Mouse (Mus musculus) adipocyte (in vitro differentiated cells): ENCODE measurements around the gene Ick.
A peak's percentile ranks its signal among the peaks of the same experiment; 100 is the strongest.
"Not testable (repeated sequence)": the region's sequence is repeated elsewhere in the genome, so short reads cannot be mapped to it uniquely, and the experiment has no call there.

Experiments used
- DNase-seq: peaks from one replicate; pipeline ENCODE4 v3.0.0-alpha.2; 2016; ENCODE audit warnings: low spot score

Ick gene

GRCm38 (mm10) chr9:78108796-78109239 is at the start of gene Ick, which contains the start of gene Fbxo9:
Ick (plus strand) TSS chr9:78109192.
Fbxo9 (minus strand) TSS chr9:78109065.
- DNase-seq, result peak; percentile 96

- DNase-seq, result no peak
Observed at GRCm38 (mm10) chr9:78059525-78060120, 49.4 kb upstream of the Ick start.

DNA sequence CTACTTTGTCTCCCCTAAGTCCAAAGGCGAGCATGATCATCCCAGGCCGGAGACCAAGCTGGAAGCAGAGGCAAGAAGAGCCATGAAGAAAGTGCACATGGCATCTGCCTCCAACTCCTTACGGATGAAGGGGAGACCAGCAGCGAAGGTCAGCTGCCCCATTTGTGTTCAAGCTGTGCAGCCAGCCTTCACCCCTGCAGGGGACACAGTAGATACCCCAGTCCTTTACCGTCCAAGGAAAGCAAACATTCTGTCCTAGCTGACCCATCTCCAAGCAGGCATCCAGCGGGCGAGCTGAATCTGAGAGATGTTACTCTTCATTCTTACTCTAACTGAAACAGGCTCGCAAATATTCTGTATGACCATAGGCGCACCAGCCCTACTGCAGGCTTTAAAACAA is 46.6 kb upstream of the Ick start:
- DNase-seq, result no peak

DNA sequence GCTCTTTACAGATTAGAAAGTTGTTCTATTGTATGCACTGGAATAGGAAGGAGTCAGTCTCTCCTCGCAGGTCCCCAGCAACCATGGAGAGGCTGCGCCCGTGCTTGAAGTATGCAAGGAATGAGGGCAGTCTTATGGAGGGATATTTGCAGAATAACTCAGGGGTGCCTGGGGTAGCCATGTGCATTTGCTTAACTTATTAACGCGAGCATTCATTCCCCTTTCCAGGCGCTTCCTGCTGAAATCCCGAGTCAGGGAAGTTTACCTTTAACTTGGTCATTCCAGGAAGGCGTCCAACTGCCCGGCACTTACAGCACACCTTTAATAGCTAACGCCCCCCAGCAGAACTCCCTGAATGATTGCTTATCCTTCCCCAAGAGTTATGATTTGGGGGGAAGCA is 44.9 kb upstream of the Ick start:
- no peak for DNase-seq

DNA sequence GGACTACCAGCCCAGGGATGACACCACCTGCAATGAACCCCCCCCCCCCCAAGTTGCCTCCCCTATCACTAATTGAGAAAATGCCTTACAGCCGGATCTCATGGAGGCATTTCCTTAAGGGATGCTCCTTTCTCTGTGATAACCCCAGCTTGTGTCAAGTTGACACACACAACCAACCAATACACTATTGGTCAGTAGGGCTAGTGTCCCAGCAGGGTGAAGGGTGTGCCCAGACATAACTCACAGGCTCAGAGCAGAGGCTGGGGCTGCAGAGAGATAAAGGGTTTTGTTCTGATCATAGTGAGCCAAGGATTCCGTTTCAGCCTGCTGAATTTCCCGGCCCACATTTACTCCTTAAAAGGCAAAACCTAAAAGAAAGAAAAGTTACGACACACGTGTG is 38.5 kb upstream of the Ick start:
- no peak for DNase-seq

DNA sequence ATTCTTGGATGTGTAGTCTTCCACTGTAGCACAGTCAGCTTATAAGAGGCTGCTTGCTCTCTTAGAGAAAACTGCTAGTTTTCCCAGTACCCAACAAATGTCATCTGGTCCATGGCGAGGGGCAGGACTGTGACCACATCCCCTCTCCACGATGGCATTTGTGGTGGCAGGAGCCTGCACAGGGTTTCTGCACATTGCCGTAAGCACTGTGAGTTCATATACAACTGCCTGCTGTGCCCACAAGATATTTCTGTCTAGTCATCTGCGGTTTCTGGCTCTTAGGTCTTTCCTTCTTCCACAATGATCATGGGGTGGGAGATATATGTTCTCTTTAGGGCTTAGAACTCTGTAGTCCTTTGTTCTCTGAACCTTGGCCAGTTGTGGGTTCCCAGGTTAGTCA is 37.4 kb upstream of the Ick start:
- DNase-seq, result no peak

- DNase-seq, result not testable (repeated sequence)
Observed at GRCm38 (mm10) chr9:78073291-78073690, 35.7 kb upstream of the Ick start.

GRCm38 (mm10) chr9:78073713-78074340 is 35.2 kb upstream of the Ick start:
- DNase-seq, result no peak

- DNase-seq, result no peak
Observed at GRCm38 (mm10) chr9:78075256-78075655, 33.7 kb upstream of the Ick start.

DNA sequence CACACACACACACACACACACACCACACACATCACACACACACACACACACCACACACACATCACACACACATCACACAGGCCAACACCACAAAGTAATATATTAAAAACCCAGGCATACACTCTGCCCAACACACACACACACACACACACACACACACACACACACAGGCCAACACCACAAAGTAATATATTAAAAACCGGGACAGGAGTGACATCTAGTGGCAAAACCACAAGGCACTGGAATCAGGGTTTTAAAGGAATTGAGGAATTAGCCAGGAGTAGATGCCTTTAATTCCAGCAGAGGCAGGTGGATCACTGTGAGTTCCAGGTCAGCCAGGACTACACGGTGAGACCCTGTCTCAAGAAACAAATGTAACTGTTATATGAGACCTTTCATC is 30.8 kb upstream of the Ick start:
- peak; percentile 32 for DNase-seq

DNA sequence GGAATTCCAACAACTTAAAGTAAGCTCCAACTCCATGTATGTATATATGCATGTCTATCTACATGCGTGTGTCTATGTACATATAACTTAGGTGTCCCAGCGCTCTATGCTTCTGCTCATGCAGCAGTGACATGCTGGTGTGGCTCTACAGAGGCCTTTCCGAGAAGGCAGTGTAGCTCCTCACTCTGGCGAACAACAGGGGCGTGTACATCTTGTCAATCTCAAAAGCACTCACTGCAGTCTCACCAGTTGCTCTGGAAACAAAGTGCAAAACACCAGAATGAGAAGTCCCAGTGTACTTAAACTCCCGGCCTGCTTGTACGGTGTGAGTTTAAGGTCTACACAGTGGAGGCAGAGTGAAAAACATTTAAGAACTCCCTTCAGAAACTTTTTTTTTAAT is 27.2 kb upstream of the Ick start:
- DNase-seq, result no peak

DNA sequence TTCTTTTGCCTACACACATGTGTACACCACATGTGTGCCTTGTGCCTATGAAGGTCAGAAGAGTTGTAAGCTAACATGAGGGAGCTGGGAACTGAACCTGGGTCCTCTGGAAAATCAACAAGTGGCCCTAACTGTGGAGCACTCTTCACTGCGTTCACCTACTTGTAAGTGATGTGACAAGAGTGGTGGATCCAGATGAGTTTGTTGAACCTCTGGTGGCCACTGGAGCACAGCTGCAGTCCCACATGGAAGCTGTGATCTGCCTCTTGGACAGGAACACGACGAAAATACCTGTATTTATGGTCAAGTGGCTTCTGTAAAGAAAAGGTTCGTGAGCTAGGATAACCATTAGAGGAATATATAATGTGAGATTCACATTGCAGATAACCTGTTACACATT is 24.7 kb upstream of the Ick start:
- DNase-seq, result no peak

DNA sequence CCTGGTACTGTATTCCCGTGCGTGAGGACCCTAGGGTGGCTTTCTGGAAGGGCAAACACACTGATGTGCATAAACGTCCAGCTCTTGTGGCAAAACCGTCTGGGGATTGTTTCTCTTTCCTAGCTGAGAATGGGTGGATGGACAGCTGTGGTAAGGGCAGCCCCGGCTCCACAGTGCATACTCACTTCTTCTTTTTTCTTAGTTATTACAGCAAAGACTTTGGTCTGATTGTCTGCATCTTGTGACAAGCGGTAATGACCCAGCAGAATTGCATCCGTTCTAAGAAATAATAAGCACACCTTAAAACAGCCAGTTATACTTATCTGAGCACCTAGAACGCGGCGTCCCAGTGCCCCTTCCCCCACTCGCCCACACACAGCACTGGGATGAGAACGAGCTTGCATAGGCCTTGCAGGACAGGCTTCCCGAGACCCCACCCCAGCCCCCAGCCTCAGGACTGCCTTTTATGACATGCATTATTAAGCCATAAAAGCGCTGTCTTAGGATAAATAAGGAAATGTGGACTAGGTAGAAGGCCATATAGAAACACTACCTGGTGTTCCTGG is 23.2 kb upstream of the Ick start:
- no peak for DNase-seq

- DNase-seq, result no peak
Observed at GRCm38 (mm10) chr9:78087751-78088150, 21.2 kb upstream of the Ick start.

GRCm38 (mm10) chr9:78088521-78088920 is 20.5 kb upstream of the Ick start:
- DNase-seq, result no peak

DNA sequence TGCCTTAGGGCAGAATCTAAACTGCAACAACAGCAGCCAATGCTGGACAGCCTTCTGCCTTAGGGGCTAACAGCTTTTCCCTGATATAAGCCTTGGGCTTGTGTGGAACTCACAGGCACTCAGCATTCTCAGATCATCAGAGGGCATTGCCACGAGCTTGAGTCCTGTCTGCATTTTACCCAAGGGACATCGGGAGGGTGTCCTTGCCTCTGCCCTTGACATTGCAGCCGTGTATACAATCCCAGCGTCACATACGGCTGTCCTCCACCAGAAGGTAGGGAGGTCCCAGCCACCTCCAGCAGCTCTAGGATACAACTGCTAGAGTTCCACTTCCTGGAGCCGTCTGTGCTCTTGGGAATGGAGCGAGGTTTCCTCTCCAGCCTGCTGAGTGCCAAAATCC is 20.0 kb upstream of the Ick start:
- DNase-seq, result no peak

- DNase-seq, result no peak
Observed at GRCm38 (mm10) chr9:78089906-78090305, 19.1 kb upstream of the Ick start.

- DNase-seq, result no peak
Observed at GRCm38 (mm10) chr9:78090596-78090995, 18.4 kb upstream of the Ick start.

DNA sequence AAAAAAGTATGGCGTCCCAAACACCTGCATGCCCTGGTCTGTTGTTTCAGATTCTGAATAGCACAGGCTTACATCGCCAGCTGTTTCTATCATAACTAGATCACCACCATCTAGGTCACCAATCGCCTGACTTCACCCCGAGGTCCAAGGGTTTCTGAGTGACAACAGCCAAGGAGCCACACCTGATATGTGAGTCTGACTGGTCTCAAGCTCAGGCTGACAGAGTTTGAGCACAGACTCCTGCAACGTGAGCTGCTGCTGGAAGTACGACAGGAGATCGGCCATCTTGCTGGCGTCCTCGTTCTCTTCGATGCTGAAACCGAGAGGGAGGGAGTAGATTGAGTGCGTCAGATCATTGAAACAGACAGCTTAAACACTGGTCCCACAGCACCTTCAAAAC is 13.3 kb upstream of the Ick start:
- no peak for DNase-seq

DNA sequence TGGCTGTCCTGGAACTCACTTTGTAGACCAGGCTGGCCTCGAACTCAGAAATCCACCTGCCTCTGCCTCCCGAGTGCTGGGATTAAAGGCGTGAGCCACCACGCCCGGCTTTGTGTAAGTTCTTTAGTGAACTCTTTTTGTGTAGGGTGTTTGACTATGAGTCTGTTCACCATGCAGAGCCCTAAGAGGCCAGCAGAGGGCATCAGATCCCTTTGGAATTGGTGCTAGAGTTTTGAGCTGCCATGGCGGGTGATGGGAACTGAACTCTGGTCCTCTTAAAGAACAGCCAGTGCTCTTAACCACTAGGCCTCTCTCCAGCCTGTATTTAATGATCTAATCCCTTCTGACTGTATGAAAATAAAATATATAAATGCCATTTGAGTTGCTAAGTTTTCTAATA is 12.6 kb upstream of the Ick start:
- DNase-seq, result peak; percentile 40

GRCm38 (mm10) chr9:78100956-78101355 is 8.0 kb upstream of the Ick start:
- no peak for DNase-seq

DNA sequence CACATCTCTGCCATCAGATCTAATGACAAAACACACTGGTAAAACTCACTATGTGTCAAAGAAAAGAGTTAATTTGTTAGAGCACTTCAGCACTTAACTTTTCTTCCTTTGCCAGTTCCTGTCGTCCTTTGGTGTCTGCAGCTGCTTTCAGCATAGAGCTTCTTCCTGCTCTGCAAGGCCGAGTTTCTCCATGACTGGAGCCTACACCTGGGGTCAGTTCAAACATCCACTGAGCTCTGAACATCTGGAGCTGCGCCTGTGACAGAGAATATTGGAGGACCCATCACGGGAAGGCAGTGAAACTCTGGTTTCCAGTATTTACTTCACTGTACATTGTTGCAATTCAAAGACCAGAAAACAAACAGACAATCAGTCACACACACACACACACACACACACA is 7.6 kb upstream of the Ick start:
- DNase-seq, result no peak

DNA sequence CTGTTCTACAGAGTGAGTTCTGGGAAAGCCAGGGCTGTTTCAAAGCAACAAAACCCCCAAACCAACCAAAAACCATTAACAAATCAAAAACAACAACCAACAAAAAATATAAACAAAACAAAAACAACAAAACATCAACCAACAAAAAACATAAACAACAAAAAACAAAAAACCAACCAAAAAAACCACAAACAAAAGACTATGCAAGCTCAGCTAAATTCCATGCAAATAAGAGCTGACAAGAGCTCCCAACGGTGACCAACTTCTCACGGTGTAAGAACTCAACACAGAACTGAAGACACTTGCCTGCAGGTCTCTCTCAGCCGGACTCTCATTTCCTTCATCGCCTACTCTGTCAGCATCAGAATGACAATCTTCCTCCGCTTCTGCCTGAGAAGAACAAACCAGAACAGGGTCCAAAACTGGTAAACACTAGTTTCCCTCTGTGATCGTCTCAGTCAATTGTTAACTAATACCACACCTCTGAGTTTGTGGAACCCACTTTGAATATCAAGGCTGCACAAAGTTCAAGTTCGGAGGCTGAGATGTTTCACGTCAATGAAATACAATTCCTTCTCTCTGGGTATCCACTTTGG is 4.9 kb upstream of the Ick start:
- no peak for DNase-seq
